Mouse (Mus musculus) T-cell, adult 2 months (primary cell): Measurements from ENCODE around the gene Msi2.

Experiments
- DNase-seq: peaks from one replicate; pipeline ENCODE4 v3.0.0; 2022; ENCODE audit warnings: low spot score

Msi2 gene

DNA sequence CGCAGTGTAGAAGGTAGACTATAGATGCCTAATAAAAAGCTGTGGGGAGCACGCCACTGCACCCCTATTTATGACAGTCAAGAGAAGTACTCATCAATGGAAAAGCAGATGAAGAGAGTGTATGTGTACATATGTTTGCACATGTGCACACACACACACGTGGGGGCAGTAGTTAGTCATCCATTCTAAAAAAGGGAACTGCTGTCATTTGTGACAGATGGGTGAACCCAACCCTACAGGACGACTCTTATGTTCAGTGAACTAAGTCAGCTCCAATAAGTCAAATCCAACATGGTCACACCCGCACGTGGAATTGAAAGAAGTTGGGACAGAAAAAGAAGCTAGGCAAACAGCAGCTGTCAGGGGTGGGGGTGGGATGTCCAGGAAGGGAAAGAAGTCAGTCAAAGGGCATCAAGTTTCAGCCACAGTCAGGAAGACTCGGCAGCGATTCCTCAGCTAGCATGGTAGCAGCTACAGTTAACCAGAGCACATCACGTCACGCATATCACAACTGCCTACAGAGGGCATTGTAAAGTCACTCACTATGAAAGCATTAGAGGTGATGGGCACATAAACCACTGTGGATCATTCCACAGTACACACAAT is 158.8 kb downstream of the Msi2 start:
- DNase-seq = no peak

DNA sequence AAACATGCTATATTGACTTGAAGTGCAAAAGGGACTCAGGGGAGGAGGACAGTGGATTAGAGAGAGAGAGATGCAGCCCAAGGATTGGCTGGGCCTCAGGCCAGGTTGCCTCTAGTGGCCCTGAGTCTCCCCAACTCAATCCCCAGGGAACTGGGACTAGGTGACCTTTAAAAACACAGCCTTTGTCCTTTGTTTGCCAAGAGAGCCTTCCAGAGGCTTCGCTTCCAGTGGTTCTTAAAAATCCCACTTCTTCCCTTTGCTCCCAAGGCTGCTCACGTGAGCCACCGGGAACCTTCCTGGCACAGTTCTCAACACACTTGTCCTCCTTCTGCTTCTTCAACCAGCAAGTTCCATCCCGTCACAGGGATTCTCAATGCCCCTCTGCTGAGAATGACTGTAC is 159.6 kb downstream of the Msi2 start:
- DNase-seq = no peak

DNA sequence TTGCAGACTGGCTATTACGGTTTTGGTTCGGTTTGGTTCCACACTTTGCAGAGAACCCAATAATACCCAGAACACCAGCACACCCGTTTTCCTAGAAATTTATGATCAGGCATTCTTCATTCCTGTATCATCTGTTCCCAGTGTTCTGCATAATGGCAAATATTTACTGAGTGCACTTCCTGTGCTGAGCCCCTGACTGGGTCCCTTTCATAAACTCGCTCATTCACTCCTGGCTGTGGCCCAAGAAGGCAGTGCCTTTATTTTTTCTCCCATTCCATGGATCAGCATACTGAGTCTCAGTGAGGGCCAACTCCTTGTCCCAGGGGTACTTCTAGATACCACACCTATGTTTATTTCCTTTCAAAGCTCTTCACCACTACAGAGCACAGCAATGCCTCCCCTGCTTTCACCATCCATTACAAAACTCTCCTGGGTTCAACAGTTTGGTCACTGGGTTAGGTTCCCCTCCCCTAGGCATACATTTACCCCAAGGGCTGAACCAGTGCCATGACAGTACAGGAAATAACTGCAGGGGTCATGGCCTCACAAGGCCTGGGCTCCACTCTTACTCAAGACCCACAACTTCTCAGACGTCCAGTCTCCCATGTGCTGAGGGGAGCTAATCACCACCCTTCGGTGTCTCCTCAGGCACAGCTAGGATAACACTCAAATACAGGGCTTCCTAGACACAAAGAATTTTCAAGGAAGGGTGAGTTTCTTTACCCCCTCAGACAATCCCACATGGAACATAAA is 160.3 kb downstream of the Msi2 start:
- DNase-seq = no peak

DNA sequence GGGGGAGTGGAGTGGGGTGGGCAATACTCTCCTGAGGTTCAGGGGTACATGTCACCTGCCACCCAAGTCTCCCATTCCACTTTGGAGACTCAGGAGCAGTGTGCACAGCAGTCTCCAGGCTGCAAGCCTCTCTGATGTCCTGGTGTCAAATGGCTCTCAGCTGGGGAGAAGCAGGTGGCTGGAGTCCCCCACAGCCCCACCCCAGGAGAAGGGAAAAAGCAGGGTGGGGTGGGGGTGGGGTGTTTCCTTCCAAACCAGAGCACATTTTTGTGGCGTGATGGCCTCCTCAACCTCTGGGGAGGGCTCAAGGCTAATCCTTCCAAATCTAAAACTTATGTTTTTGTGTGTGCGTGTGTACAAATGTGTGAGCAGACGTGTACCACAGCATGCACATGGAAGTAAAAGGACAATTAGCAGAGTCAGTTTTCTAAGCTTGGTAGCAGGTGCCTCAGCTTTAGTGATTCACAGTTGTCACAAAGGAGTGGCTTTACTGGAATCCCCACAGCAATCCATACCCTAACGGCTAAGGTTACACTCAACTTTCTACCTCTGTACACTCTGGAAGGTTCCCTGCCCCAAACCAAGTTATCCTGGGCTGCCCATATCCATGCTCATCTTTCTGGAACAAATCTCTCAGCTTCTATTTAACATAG is 161.1 kb downstream of the Msi2 start:
- DNase-seq = no peak

DNA sequence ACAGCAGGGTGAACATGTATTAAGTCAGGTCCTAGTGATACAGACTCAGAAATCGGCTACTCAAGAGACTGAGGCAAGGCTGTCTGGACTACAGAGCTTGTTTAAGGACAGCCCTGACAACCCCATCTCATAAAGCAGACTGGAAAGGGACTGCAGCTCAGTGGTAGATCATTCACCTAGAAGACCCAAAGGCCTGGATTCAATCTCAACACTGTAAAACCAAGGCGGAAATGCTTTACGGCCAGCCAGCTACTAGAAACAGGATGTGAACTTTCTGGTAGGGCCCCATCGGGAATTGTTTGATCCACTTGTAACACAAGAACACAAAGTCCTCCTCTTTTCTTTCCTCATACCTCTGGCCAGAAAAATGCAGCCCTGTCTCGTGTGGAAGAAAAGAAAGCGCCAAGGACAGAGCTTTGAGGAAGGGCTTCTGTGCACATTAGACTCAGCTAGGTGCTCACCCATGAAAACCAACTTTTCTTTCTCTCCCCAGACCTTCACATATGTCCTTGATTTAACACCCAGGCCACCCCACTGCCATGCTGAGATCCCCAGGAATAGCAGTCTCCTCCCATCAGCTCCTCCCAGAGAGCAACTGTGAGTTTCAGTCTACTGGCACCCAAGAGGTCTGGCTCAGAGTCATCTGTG is 162.3 kb downstream of the Msi2 start:
- DNase-seq = peak; percentile 45

DNA sequence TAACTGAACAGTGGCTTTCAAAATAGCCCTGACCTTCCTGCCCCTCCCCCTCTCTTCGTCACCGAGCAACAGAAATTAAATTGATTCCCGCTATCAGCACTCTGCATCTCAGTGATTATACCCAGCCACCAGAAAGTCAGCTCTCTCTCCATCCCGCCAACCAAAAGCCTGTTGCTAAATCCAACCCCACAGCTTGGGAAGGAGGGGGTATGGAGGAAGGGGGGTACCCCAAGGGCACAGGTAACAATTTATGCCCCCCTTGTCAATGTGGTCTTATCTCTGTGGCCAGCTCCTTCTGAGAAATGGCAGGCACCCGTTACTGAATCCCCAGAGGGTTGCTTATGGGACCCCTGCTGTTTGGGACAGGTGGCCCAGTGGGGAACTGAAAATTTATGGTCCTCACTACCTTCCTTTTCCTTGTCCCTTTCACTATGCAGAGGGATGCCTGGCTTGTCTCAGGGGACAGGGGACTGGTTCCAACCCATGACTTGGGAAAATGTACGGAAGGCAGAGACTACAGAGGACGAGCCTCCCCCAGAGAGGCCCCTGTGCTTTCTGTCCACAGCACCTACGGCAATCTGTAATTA is 163.0 kb downstream of the Msi2 start:
- DNase-seq = no peak

DNA sequence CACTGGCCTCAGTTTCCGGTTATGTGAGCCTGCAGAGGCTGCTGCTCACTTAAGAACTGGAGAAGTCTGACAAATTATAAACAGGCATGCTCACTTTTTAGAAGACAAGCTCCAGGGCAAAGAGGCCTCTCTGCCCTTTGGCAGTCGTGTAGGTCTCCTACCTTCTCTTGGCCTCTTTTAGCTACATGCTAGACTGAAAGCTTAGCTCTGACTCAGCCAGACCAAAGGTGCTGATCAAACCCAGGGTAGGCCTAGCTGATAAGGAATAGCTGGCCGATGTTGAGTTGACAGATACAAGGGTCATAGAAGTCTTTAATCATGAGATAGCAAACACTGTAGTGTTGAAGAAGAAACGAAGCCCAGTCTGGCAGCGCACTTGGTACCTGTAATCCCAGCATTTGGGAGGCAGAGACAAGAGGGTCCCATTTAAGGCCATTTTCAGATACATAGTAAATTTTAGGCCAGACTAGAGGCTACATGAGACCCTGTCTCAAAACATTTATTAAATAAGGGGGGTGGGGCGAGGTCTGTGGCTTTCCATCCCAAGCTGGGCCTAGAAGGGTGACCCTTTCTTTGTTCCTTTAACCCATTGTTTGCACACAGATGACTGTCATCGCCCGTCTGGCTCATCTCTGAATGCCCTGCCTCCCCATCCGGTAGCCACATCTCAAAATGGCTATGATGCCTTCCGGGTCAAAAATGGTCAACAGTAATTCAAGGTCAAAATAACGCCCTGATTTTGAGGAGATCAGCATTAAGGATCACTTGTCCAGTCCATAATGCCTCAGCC is 164.6 kb downstream of the Msi2 start:
- no peak for DNase-seq

DNA sequence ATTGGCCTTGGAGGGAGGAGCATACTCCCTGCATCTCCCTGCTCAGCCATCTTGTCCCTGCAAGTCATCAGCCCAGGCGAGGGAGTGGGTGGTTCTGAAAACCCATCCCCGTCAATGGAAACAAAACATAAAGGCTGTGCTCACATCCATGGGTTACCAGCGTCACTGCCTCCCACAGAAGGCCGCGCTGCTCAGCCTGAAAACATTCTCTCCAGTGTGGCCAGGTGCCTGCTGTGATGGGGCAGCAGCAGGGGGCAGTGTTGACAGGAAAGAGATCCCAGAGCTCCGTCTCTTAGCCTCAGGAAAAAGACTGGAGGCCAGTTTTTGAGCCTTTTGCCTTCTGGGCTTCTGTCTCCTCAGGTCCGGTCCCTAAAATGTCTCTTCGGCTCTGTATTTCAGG is 165.3 kb downstream of the Msi2 start:
- DNase-seq = peak; percentile 87

DNA sequence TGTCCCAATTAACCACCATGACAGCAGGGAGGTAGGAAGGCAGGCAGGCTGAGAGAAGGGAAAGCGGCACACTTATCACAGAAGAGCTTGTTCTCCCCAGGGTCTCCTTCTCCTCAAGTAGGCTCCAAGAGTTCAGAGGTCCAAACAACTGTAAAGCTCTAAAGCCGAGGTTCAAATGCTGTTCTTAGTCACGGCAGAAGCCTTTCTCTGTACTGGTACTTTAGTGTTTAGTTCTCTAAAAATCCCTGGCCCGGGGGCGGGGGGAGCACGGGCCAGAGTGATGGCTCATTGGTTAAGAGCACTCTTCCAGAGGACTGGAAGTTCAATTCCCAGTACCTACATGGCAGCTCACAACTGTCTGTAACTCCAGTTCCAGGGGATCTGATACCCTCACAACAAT is 165.9 kb downstream of the Msi2 start:
- DNase-seq = no peak

DNA sequence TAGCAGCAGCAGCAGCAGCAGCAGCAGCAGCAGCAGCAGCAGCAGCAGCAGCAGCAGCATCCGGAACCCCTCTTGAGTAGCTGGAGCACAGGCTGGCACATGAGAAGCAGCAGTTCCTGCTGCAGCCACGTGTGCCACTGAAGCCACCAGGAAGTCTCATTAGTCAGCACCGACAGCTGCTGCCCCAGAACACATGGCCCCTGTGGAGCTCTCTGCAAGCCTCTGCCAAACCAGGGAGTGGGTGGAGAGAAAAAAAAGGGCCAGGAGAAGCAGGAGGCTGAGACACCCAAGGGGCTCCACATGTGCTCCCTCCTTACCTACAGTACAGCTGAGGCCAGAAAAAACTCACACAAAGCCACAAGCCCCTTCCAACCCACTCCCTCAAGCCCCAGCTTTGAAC is 167.3 kb downstream of the Msi2 start:
- DNase-seq = peak; percentile 78

DNA sequence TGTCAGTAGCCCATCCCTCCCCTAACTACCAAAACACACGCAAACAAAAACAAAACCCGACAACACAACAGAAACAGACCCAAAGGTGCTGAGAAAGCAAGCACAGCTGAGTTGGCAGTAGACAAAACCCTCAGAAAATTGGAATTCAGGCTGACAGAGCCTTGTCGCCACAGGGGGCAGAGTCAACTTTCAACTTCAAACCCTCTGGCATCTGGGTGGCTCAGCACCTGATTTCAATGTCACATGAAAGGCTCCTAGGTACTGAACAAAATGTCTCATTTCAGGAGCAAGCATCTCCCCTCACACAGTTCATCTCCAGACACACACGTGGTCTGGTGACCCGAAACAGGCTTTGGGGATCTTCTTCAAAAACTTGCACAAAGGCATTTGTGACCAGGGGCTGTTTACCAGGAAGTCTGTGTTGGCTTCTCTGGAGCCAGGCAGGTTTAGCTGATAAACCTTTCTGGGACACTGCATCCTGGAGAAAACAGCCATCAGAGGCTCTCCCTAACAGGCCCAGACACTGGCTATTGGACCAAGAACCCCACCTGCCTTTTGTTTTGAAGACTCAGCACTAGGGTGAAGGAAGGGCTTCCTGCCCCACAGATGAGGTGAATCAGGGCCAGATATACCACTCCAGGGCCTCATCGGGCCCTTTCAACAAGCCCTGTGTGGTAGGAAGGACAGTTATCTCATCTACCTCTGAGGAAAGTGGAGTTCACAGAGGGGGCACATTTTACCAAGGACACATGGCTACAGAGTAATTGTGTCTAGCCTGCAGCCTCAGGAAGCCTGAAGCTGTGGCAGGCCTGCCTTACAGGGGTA is 168.0 kb downstream of the Msi2 start:
- DNase-seq = peak; percentile 43

DNA sequence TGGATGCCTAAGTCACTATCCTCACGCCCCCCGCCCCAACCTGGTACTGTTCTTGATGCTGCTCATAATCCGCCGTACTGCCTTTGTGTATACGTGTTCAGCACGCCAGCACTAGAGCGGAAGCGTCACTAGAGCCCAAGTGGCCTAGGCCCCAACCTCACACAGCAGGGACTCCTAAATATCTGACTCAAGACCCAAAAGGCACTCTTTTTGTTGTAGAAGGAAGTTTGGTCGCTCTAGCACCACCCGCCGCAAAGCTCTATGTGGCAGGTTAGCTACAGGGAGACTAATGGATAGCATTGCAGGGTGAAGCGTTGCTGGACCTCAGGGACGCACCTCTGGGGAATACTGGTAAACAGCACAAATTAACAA is 168.8 kb downstream of the Msi2 start:
- DNase-seq = no peak

DNA sequence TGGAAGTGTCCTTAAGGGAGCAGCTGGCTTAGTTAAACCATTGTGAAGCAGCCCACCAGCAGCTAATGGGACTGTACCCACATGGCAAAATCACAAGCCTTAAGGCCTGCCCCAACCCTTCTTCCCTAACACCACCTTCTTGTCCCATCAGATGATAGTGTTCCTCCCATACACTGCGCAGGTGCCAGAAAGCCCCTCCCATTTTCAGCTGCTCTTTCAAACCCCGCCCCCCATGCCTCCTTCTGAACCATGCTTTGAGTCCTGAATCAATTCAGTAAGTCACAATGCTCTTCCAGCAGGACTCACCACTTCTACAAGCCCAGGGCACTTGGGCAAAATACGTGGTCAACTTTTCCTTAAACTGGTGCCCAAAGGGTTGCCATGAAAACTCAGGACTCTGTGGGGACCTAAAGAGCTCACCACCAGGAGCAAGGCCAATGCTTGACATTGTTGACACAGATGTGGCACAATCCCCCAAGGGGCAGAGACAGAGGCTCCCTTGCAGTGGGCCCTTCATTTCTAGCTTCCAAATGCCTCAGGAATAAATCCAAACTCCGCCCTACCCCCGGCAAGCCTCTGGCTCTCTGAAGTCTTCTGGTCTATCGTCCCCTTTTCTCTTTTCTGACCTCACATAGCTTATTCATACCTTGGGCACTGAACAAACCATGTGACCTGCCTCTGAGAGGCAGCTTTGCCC is 169.3 kb downstream of the Msi2 start:
- DNase-seq = no peak

DNA sequence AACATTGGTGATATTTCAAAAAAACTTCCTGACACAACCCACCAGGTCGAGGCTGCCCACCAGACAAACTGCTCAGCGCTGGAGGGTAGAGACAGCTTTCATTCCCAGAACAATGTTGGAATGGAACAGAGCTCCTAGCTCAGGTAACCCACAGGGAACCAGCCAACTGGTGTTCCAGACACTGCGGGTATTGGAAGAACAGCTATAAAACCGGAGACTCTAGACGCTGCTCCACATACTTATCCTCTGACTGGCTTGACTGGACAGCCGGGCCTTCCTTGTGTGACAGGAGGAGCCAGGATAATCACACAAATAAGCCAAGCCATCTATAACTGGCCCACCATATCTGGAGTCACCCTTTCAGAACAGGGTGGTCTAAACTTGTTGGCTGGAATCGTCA is 169.9 kb downstream of the Msi2 start:
- DNase-seq = no peak

DNA sequence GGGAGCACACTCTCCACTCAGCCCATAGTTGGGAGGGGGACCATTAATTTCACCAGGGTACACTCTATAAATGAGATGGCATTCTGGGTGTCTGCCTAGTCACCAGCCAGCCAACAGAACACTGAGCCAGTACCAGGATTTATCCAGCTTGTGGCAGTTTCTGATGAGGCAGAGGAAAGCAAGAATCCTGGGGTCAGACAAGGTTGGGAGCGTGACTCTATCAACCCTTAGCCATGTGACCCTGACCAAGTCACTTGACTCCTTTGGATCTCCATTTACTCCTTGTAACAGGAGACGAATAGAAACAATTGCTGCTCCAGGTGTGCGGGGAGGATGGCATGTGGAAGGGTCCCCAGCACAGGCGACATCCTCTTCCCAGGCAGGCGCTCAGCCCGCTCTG is 174.5 kb downstream of the Msi2 start:
- DNase-seq = no peak

DNA sequence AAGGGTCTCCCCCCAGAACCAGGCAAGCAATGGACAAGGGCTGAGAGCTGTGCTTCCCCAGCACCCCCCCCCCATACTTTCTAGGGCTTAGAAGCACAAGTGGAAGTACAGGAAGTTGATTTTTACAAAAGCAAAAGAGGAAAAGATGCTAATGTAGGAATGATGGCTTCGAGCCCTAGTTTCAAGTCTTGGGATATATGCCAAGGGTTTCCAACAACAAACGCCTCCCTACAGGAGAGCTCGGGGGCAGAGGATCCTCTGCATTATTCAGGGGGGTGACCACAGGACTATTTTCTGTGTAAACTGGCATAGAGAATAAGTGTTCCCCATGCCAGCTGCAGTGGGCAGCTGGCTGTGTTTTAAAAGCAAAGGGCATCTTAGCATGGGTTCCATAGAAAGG is 175.5 kb downstream of the Msi2 start:
- no peak for DNase-seq

DNA sequence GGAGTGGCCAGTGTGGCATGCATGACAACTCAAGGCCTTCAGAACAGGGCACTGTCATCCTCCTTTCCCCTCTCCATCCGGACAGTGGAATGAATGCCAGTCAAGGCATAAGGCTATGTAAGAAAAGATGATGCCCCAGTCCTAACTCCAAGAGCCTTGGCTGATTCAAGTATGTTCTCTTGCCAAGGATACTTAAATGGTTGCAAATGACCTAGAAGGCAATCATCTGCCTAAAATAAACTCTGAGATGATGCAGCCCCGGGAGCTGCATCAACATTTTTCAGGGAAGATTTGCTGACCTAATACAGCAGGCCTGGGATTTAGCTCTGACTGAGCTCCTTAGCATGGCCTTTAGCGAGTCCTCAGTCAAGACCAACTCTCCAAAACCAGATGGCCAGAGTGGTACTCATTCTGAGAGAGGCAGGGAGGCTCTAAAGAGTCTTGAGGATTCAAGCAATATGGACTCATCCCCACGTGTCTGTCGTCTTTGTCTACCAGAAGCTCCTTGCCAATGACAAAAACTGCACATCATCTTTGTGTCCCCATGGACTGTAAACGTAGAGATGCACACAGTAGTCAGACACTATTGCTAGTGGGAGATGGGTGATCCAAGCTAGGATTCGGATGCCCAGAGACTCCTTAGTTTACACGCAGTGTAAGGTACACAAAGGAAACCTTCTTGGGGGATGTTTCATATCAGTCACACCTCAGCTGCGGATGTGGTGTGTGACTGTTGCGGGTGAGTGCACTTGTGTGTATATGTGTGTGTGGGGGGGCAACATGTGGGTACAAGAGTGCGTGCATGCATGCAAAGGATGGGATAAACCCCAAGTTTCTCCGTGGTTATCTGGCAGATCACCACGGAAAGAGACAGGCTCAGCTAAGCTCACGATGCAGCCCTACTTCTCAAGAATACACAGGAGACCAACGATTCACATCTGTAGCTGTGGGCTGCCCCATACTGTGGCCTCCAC is 176.4 kb downstream of the Msi2 start:
- DNase-seq = no peak

DNA sequence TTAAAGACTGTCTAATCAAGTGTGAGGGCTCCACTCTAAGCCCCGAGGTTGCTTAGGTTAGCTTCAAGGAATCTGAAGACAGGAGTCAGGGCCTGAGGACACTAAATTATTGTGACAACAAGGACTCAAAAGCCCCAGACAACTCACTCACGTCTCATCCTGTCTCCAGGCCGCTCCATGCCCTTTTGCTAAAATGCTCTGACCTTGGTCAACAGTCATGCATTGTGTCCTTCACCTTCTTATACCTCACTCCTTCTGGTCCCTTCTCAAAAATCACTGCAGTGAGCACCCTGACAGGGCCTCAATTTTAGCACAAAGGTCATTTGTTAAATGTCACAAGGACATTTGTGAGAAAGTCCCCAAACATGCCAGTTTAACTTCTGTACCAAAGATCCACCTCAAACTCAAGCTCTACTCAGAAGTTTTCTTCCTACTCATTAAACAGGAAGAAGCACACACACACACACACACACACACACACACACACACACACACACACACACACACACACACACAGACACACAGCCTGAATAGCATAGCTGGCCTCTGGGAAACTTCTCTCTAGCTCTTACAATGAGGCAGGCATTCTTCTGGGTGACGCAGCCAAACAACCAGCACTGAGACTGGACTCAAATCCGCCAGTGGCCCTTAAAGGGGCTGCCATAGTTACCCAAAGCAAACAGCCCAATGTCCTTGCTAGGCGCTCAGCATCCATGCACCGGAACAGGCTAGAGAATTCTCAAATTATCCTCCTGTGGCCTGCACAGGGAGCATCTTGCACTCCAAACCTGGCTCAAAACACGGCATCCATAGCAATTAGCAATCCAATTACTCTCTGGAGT is 178.5 kb downstream of the Msi2 start:
- no peak for DNase-seq
